Mouse (Mus musculus) embryonic facial prominence, embryonic 15.5 days (tissue): ENCODE measurements at regions not wholly inside any gene's neighbourhood (a gene's known extent, or its start where the extent isn't known, plus 50 kb on each side); places are given as distances from the start of the nearest gene placed in this dataset.

Experiments used
- ATAC-seq: fragments of 200-750 bp; cut with Nextera tagmentation; 2 replicates; pipeline ENCODE4 v1.8.0; 2017; ENCODE audit warnings: low read depth, moderate TSS enrichment; ENCODE audit not compliant: insufficient number of reproducible peaks, low FRiP score, low TSS enrichment
- H3K27ac ChIP-seq: fragments of 300-500 bp; sonication (generic); replicated peaks from 2 replicates; pipeline ENCODE4 v1.5.1; 2015; ENCODE audit warnings: mild to moderate bottlenecking, inconsistent platforms
- H3K27me3 ChIP-seq: fragments of 300-500 bp; sonication (generic); 2 replicates; pipeline ENCODE4 v1.6.1; 2015; ENCODE audit warnings: inconsistent platforms
- H3K36me3 ChIP-seq: fragments of 300-500 bp; sonication (generic); 2 replicates; pipeline ENCODE4 v1.6.1; 2015; ENCODE audit warnings: mild to moderate bottlenecking, inconsistent platforms
- H3K4me1 ChIP-seq: fragments of 300-500 bp; sonication (generic); 2 replicates; pipeline ENCODE4 v1.6.1; 2015; ENCODE audit warnings: inconsistent platforms
- H3K4me2 ChIP-seq: fragments of 300-500 bp; sonication (generic); replicated peaks from 2 replicates; pipeline ENCODE4 v1.6.1; 2015; ENCODE audit warnings: mild to moderate bottlenecking, inconsistent platforms
- H3K4me3 ChIP-seq: fragments of 300-500 bp; sonication (generic); replicated peaks from 2 replicates; pipeline ENCODE4 v1.5.1; 2015; ENCODE audit warnings: mild to moderate bottlenecking, inconsistent platforms
- H3K9ac ChIP-seq: fragments of 300-500 bp; sonication (generic); 2 replicates; pipeline ENCODE4 v1.6.1; 2015; ENCODE audit warnings: inconsistent platforms
- H3K9me3 ChIP-seq: fragments of 300-500 bp; sonication (generic); replicated peaks from 2 replicates; pipeline ENCODE4 v1.6.1; 2016; ENCODE audit warnings: inconsistent platforms
- WGBS: fragments of 180-500 bp; shearing (Covaris S2); methylation state at CpG from one replicate; pipeline ENCODE4 v1.1.7; 2015; 5-methylcytosine and 5-hydroxymethylcytosine counted together

GRCm38 (mm10) chr8:25331161-25331776 lies 507.1 kb upstream of the Adam5 start:
- ATAC-seq = no peak
- no peaks in the 10 kb centered on the region for H3K27me3 ChIP-seq
- no peaks in the 10 kb centered on the region for H3K9me3 ChIP-seq
- peaks cover 37% of the 10 kb centered on the region for H3K4me1 ChIP-seq
- no peak overlapping the region for H3K4me2 ChIP-seq
- no peaks in the 10 kb centered on the region for H3K36me3 ChIP-seq
- no peak overlapping the region for H3K4me3 ChIP-seq
- no peak overlapping the region for H3K9ac ChIP-seq
- peak overlapping the region; percentile 44 for H3K27ac ChIP-seq
- 48% methylated on average over 7 of the region's 7 CpGs for WGBS

- Histone ChIP-seq H3K36me3 (no peaks in the 10 kb centered on the region), H3K4me2 (no peak overlapping the region), H3K9me3 (no peaks in the 10 kb centered on the region), H3K27ac (peak overlapping the region; percentile 66), H3K27me3 (no peaks in the 10 kb centered on the region), H3K9ac (no peak overlapping the region), H3K4me3 (no peak overlapping the region), H3K4me1 (peaks cover 41% of the 10 kb centered on the region)
- WGBS = 29% methylated on average over 1 of the region's 1 CpGs
- ATAC-seq = peak; percentile 54; the same call in 1 of the 2 replicates
Measured at GRCm38 (mm10) chr8:25329791-25330190, 505.6 kb upstream of the Adam5 start.

GRCm38 (mm10) chr8:25328318-25328717 lies 504.1 kb upstream of the Adam5 start:
- Histone ChIP-seq H3K9me3 (no peaks in the 10 kb centered on the region), H3K36me3 (no peaks in the 10 kb centered on the region), H3K4me2 (no peak overlapping the region), H3K4me1 (peaks cover 46% of the 10 kb centered on the region), H3K4me3 (no peak overlapping the region), H3K27ac (no peak overlapping the region), H3K9ac (no peak overlapping the region), H3K27me3 (no peaks in the 10 kb centered on the region)
- ATAC-seq = no peak
- 68% methylated on average over 3 of the region's 3 CpGs for WGBS

GRCm38 (mm10) chr8:25326930-25327329 lies 502.8 kb upstream of the Adam5 start:
- no peak overlapping the region for H3K27ac ChIP-seq
- ATAC-seq = no peak
- no peaks in the 10 kb centered on the region for H3K36me3 ChIP-seq
- H3K4me1 ChIP-seq = peaks cover 36% of the 10 kb centered on the region
- no peak overlapping the region for H3K9ac ChIP-seq
- no peak overlapping the region for H3K4me3 ChIP-seq
- H3K4me2 ChIP-seq = no peak overlapping the region
- H3K9me3 ChIP-seq = no peaks in the 10 kb centered on the region
- WGBS = 73% methylated on average over 6 of the region's 6 CpGs
- H3K27me3 ChIP-seq = no peaks in the 10 kb centered on the region

- Histone ChIP-seq H3K4me3 (no peak overlapping the region), H3K27me3 (no peaks in the 10 kb centered on the region), H3K4me2 (no peak overlapping the region), H3K27ac (no peak overlapping the region), H3K4me1 (peaks cover 29% of the 10 kb centered on the region), H3K9ac (no peak overlapping the region), H3K36me3 (no peaks in the 10 kb centered on the region), H3K9me3 (no peaks in the 10 kb centered on the region)
- 53% methylated on average over 12 of the region's 12 CpGs for WGBS
- no peak for ATAC-seq
Measured at GRCm38 (mm10) chr8:25326257-25326656, 502.1 kb upstream of the Adam5 start.

- no peak for ATAC-seq
- H3K27ac ChIP-seq = no peak overlapping the region
Measured at GRCm38 (mm10) chr8:25324731-25325130, 500.6 kb upstream of the Adam5 start.

GRCm38 (mm10) chr8:25323643-25324420 lies 499.7 kb upstream of the Adam5 start:
- Histone ChIP-seq H3K4me1 (peaks cover 10% of the 10 kb centered on the region), H3K27ac (peak overlapping the region; percentile 44; the same call in 1 of the 2 replicates), H3K4me2 (no peak overlapping the region), H3K36me3 (no peaks in the 10 kb centered on the region), H3K27me3 (no peaks in the 10 kb centered on the region), H3K4me3 (no peak overlapping the region), H3K9ac (no peak overlapping the region), H3K9me3 (no peaks in the 10 kb centered on the region)
- no peak for ATAC-seq
- 54% methylated on average over 19 of the region's 19 CpGs for WGBS

More at GRCm38 (mm10) chr8:25324731-25325130, 500.6 kb upstream of the Adam5 start:
- no peak overlapping the region for H3K4me2 ChIP-seq
- H3K27me3 ChIP-seq = no peaks in the 10 kb centered on the region
- H3K9ac ChIP-seq = no peak overlapping the region
- peaks cover 19% of the 10 kb centered on the region for H3K4me1 ChIP-seq
- no peaks in the 10 kb centered on the region for H3K36me3 ChIP-seq
- WGBS = 76% methylated on average over 9 of the region's 9 CpGs
- no peak overlapping the region for H3K4me3 ChIP-seq
- H3K9me3 ChIP-seq = no peaks in the 10 kb centered on the region

GRCm38 (mm10) chr8:25316383-25316782 lies 492.2 kb upstream of the Adam5 start:
- Histone ChIP-seq H3K27me3 (no peaks in the 10 kb centered on the region), H3K9ac (no peak overlapping the region), H3K4me1 (no peaks in the 10 kb centered on the region), H3K27ac (no peak overlapping the region), H3K36me3 (no peaks in the 10 kb centered on the region), H3K9me3 (no peaks in the 10 kb centered on the region), H3K4me2 (no peak overlapping the region), H3K4me3 (no peak overlapping the region)
- 72% methylated on average over 4 of the region's 4 CpGs for WGBS
- ATAC-seq = no peak

- H3K27ac ChIP-seq = no peak overlapping the region
Measured at GRCm38 (mm10) chr8:25311811-25312533, 487.8 kb upstream of the Adam5 start.

GRCm38 (mm10) chr8:25307956-25308355 lies 483.8 kb upstream of the Adam5 start:
- Histone ChIP-seq H3K27ac (peak overlapping the region; percentile 90), H3K9ac (no peak overlapping the region), H3K27me3 (no peaks in the 10 kb centered on the region), H3K4me2 (no peak overlapping the region), H3K9me3 (no peaks in the 10 kb centered on the region), H3K4me1 (peaks cover 40% of the 10 kb centered on the region), H3K4me3 (no peak overlapping the region), H3K36me3 (no peaks in the 10 kb centered on the region)
- ATAC-seq = no peak
- 70% methylated on average over 4 of the region's 4 CpGs for WGBS

More at GRCm38 (mm10) chr8:25311811-25312533, 487.8 kb upstream of the Adam5 start:
- Histone ChIP-seq H3K9ac (no peak overlapping the region), H3K36me3 (no peaks in the 10 kb centered on the region), H3K4me3 (no peak overlapping the region), H3K4me1 (peaks cover 11% of the 10 kb centered on the region), H3K4me2 (no peak overlapping the region), H3K9me3 (no peaks in the 10 kb centered on the region), H3K27me3 (no peaks in the 10 kb centered on the region)
- no peak for ATAC-seq
- WGBS = 30% methylated on average over 12 of the region's 12 CpGs

- Histone ChIP-seq H3K9me3 (no peaks in the 10 kb centered on the region), H3K4me2 (no peak overlapping the region), H3K36me3 (no peaks in the 10 kb centered on the region), H3K4me1 (peaks cover 41% of the 10 kb centered on the region), H3K9ac (no peak overlapping the region), H3K4me3 (no peak overlapping the region), H3K27ac (peak overlapping the region; percentile 90), H3K27me3 (no peaks in the 10 kb centered on the region)
- no peak for ATAC-seq
- 66% methylated on average over 11 of the region's 11 CpGs for WGBS
Measured at GRCm38 (mm10) chr8:25307511-25307910, 483.3 kb upstream of the Adam5 start.
